8 mouse cellular contexts compared by ENCODE assay signal in the genomic region with DNA sequence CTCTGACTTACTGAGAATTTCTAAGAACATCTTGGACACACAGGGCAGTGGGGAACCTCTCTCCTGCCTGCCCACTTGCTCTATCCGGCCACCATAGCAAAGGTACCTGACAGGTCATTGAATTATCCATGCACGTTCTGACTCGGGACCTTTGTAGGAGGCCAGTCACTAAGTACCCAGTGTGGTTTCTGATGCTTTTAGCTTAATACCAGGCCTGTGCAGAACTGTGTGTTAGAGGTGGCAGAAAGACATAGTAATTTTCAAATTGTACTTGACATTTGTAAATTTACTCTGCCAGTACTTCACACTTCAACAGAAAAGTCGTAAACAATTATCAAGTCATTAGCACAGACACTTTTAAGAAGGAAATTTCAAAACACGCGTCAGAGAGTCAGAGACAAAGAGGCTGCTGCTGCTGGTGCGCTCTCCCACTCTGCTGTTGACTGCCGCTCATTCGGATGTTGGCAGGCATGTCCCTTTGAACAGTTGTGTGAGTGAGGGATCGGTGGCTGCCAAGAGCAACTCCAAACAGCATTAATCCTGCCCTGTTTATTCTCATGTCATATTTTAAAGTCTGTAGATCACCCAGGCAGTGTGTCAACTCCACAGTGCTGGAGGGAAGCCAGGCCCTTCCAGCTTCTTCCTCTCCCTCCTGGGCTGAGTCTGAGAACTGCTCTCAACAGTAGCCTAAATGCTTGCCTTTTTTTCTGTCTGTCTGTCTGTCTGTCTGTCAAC.
DNase-seq lines count a peak whose midpoint lies in the region; ATAC-seq lines count a peak whose summit lies in the region.
"Had no signal": no experiment of that assay in that cellular context is flagged by ENCODE, and none has a peak within 500 bp of the region (broad histone marks: within the 10 kb centered on the region; RNA-seq: fewer than 3 reads in every experiment).

No protein-coding gene starts in this region.

- no peak overlapping the region for H3K27ac ChIP-seq in stomach, embryonic 15.5 days
- H3K27ac ChIP-seq: neural tube, embryonic 12.5 days had no signal

- H3K9ac ChIP-seq in stomach, embryonic 15.5 days: no peak overlapping the region
- H3K9ac ChIP-seq: neural tube, embryonic 12.5 days had no signal

- peak; percentile 84; the same call in 1 of the 2 replicates for ATAC-seq in stomach, embryonic 15.5 days (ENCODE audit: insufficient read depth, low FRiP score, low read depth)

- 37% methylated on average over 10 of the region's 10 CpGs for WGBS in stomach, embryonic 15.5 days

- intact Hi-C loops in left cerebral cortex, postnatal 10 days (cut with DNase I): no loop called here
- intact Hi-C loops in heart, postnatal 36 days (cut with DNase I): loop anchor here (5.0 kb wide), 1 partner anchor 35 kb away; no protein-coding TSS in a partner anchor

- no peaks in the 10 kb centered on the region for H3K9me3 ChIP-seq in stomach, embryonic 15.5 days
- H3K9me3 ChIP-seq: neural tube, embryonic 12.5 days had no signal

- no peak overlapping the region for H3K4me2 ChIP-seq in stomach, embryonic 15.5 days
- H3K4me2 ChIP-seq: neural tube, embryonic 12.5 days had no signal

- H3K4me1 ChIP-seq in stomach, embryonic 15.5 days: no peaks in the 10 kb centered on the region
- H3K4me1 ChIP-seq: neural tube, embryonic 12.5 days had no signal

- no peak overlapping the region for H3K4me3 ChIP-seq in stomach, embryonic 15.5 days (replicated peaks)
- H3K4me3 ChIP-seq: neural tube, embryonic 12.5 days had no signal

- peaks cover 12% of the 10 kb centered on the region for H3K36me3 ChIP-seq in stomach, embryonic 15.5 days

- no peaks in the 10 kb centered on the region for H3K27me3 ChIP-seq in stomach, embryonic 15.5 days (replicated peaks)
- H3K27me3 ChIP-seq: neural tube, embryonic 12.5 days had no signal

- DNase-seq in left cerebral cortex, postnatal 10 days (ENCODE audit: extremely low spot score in 1 of 2, low spot score in 2 of 2): peak; percentile 9 to 39
- DNase-seq in left cerebral cortex, adult 18-20 months (ENCODE audit: low spot score in 2 of 2): no peak
- DNase-seq in fibroblast of lung, adult 2 months (ENCODE audit: low read depth): peak; percentile 3
- peak; percentile 29 to 35 for DNase-seq in heart, postnatal 36 days
- DNase-seq in layer of hippocampus, postnatal 10 days (ENCODE audit: low spot score in 2 of 2): peak; percentile 44 to 46
- DNase-seq in yolk sac, embryonic 10.5 days (ENCODE audit: low spot score): no peak

Comparison
In these comparisons a context has a peak if more than half of its experiments do, and no peak if none do; other contexts are left out.
1. DNase-seq: peak in left cerebral cortex, postnatal 10 days (2 of 2), fibroblast of lung, adult 2 months (single experiment), heart, postnatal 36 days (2 of 2) and layer of hippocampus, postnatal 10 days (2 of 2); none in left cerebral cortex, adult 18-20 months (0 of 2) and yolk sac, embryonic 10.5 days (single experiment).